Mouse (Mus musculus) lung, postnatal 0 days (tissue): ENCODE data around the gene Cabcoco1. TPM values are rescaled to one million over a fixed set of nuclear protein-coding genes. Genes with fewer than 3 reads are reported as not detected.

Experiments
- ATAC-seq: fragments of 200-750 bp; cut with Nextera tagmentation; 2 replicates; pipeline ENCODE4 v1.8.0; 2017; ENCODE audit warnings: moderate library complexity
- DNase-seq: peaks from one replicate; pipeline ENCODE4 v3.0.0-alpha.2; 2016; ENCODE audit warnings: low spot score
- H3K27ac ChIP-seq: fragments of 300-500 bp; sonication (generic); 2 replicates; pipeline ENCODE4 v1.5.1; 2014; ENCODE audit warnings: antibody characterized with exemption, mild to moderate bottlenecking, low read length, mixed read lengths
- H3K27me3 ChIP-seq: fragments of 300-500 bp; sonication (generic); replicated peaks from 2 replicates; pipeline ENCODE4 v1.6.1; 2014; ENCODE audit warnings: low read length, mixed read lengths; ENCODE audit not compliant: insufficient read depth
- H3K36me3 ChIP-seq: fragments of 300-500 bp; sonication (generic); 2 replicates; pipeline ENCODE4 v1.6.1; 2014; ENCODE audit warnings: low read length, mixed read lengths; ENCODE audit not compliant: insufficient read depth
- H3K4me1 ChIP-seq: fragments of 300-500 bp; sonication (generic); 2 replicates; pipeline ENCODE4 v1.6.1; 2014; ENCODE audit warnings: antibody characterized with exemption, low read depth, low read length, mixed read lengths; ENCODE audit not compliant: insufficient read depth
- H3K4me2 ChIP-seq: fragments of 300-500 bp; sonication (generic); replicated peaks from 2 replicates; pipeline ENCODE4 v1.6.1; 2014; ENCODE audit warnings: low read depth, mild to moderate bottlenecking, low read length, moderate library complexity, mixed read lengths
- H3K4me3 ChIP-seq: fragments of 300-500 bp; sonication (generic); 2 replicates; pipeline ENCODE4 v1.5.1; 2014; ENCODE audit warnings: low read depth, low read length
- H3K9ac ChIP-seq: fragments of 300-500 bp; sonication (generic); replicated peaks from 2 replicates; pipeline ENCODE4 v1.6.1; 2014; ENCODE audit warnings: low read depth, mild to moderate bottlenecking
- H3K9me3 ChIP-seq: fragments of 300-500 bp; sonication (generic); 2 replicates; pipeline ENCODE4 v1.6.1; 2016; ENCODE audit warnings: low read length, mixed read lengths
- CTCF ChIP-seq: IDR thresholded peaks from 2 replicates; pipeline ENCODE4 v1.5.1; 2016; ENCODE audit warnings: antibody characterized with exemption, mild to moderate bottlenecking
- EP300 ChIP-seq: IDR thresholded peaks from 2 replicates; pipeline ENCODE4 v1.6.1; 2016; ENCODE audit warnings: antibody characterized with exemption, mild to moderate bottlenecking, control low read depth
- WGBS: fragments of 180-500 bp; shearing (Covaris S2); extraction: QIAGEN DNeasy Blood & Tissue Kit; methylation state at CpG from one replicate; pipeline ENCODE4 v1.1.7; 2014; 5-methylcytosine and 5-hydroxymethylcytosine counted together
- polyA plus RNA-seq: library from polyadenylated mRNA; unstranded; fragments of >200 nt; fragmentation: Nextera tagmentation; extraction: Ambion mirVana; gene quantifications from 2 replicates; pipeline ENCODE4 v1.2.1, GENCODE M21; 2015

Cabcoco1 gene
- polyA plus RNA-seq, 1 experiment from 2014 or later: 11.2 TPM

- H3K27me3 ChIP-seq: no peaks in the 10 kb centered on the region
- H3K9me3 ChIP-seq: no peaks in the 10 kb centered on the region
- no peak overlapping the region for H3K4me2 ChIP-seq
- DNase-seq (peak; percentile 51), ATAC-seq (no peak; the same call in 1 of the 2 replicates)
- TF ChIP-seq EP300 (no peak; the same call in 1 of the 2 replicates), CTCF (no peak)
- H3K4me1 ChIP-seq: peaks cover 6% of the 10 kb centered on the region; the same call in 1 of the 2 replicates
- H3K27ac ChIP-seq: no peak overlapping the region
- no peaks in the 10 kb centered on the region for H3K36me3 ChIP-seq
- H3K9ac ChIP-seq: no peak overlapping the region
- whole genome bisulfite sequencing: 43% methylated on average over 3 of the region's 3 CpGs
- no peak overlapping the region for H3K4me3 ChIP-seq
These were observed 1.4 kb upstream of the Cabcoco1 start for GRCm38 (mm10) chr10:68543107-68543506.

DNA sequence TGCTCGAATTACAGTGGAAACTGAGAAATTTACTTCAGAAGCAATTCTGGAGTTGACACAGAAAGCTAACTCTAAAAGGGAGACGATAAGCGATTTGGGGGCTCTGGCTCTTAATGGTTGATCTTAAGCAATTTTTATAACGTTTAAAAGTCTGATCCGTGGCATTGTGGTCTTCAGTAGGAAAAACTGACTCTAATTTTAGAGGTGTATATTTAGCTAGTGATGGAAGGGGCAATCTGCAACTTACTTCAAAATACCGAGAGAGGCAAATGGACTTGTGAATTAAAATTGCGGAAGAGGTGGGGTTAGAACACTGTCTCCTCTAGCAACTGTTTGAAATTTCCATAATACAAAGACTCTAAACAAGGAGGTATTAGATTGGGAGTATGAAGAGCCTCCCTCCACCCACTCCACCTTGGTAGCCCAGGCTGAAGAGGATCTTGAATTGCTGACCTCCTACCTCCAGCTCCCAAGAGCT is 286 bp upstream of the Cabcoco1 start:
- 32% methylated on average over 7 of the region's 7 CpGs for WGBS
- H3K27me3 ChIP-seq: no peaks in the 10 kb centered on the region
- peak overlapping the region; percentile 38 for H3K4me3 ChIP-seq
- H3K4me1 ChIP-seq: peaks cover 9% of the 10 kb centered on the region; the same call in 1 of the 2 replicates
- TF ChIP-seq CTCF (no peak), EP300 (no peak)
- ATAC-seq (no peak), DNase-seq (no peak)
- peak overlapping the region; percentile 54 for H3K4me2 ChIP-seq
- H3K9me3 ChIP-seq: no peaks in the 10 kb centered on the region
- H3K36me3 ChIP-seq: no peaks in the 10 kb centered on the region
- peak overlapping the region; percentile 34; the same call in 1 of the 2 replicates for H3K27ac ChIP-seq
- H3K9ac ChIP-seq: peak overlapping the region; percentile 27; the same call in 1 of the 2 replicates

DNA sequence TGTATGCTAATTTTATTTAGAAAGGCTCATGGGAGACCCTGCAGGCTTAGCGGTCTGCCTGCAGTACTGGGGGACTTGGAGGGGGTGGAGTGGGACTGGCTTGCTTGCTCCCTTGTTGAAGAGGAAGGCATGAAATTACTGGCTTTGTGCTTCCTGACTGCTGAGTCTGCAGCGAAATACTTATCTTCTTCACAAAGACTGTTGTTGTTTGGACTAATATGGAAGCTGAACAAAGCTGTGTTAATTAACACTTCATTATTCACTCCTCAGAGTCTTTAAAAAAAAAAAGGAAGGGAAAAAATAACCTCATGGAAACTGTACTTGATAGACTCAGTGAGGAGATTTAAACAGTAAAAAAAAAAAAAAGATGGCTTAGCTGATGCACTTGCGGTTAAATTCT is 1.1 kb downstream of the Cabcoco1 start:
- 39% methylated on average over 3 of the region's 3 CpGs for WGBS
- H3K36me3 ChIP-seq: no peaks in the 10 kb centered on the region
- H3K9me3 ChIP-seq: no peaks in the 10 kb centered on the region
- peaks cover 9% of the 10 kb centered on the region; the same call in 1 of the 2 replicates for H3K4me1 ChIP-seq
- no peak overlapping the region for H3K9ac ChIP-seq
- H3K4me2 ChIP-seq: no peak overlapping the region
- H3K27me3 ChIP-seq: no peaks in the 10 kb centered on the region
- TF ChIP-seq CTCF: no peak
- TF ChIP-seq EP300: no peak
- H3K4me3 ChIP-seq: no peak overlapping the region
- ATAC-seq (no peak), DNase-seq (no peak)
- no peak overlapping the region for H3K27ac ChIP-seq

DNA sequence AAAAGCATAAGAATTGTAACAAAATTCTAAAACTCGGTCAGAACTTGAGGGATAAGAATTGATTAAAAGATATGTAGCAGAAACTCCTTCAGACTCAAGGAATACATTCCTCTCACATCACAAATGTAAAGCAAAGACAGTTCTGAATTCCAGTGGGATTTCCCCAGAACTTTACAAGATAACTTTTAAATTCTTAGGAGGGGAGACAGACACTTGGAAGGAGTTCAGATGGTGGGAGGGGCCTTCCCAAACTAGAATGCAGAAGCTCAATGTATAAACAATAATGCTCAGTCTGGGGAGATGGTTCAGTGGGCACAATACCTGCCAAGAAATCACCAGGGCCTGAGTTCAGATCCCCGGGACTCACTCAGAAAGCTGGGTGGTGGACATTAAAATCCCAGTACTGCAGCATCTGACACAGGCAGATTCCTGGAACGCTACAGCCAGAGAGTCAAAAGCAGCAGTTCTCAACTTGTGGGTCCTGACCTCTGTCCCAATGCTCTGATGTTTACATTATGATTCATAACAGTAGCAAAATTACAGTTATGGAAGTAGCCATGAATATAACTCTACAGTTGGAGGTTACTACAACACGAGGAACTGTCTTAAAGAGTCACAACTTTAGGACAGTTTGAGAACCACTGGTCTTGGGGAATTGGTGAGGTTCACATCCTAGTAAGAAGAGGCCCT is 4.3 kb downstream of the Cabcoco1 start:
- Histone ChIP-seq H3K27me3 (no peaks in the 10 kb centered on the region), H3K9me3 (no peaks in the 10 kb centered on the region), H3K36me3 (no peaks in the 10 kb centered on the region), H3K4me3 (no peak overlapping the region), H3K27ac (no peak overlapping the region), H3K4me1 (peaks cover 6% of the 10 kb centered on the region; the same call in 1 of the 2 replicates), H3K9ac (no peak overlapping the region), H3K4me2 (no peak overlapping the region)
- ATAC-seq: peak; percentile 43; the same call in 1 of the 2 replicates
- 27% methylated on average over 4 of the region's 4 CpGs for WGBS
- peak; percentile 59 for DNase-seq
- no peak for TF ChIP-seq EP300
- TF ChIP-seq CTCF: no peak

DNA sequence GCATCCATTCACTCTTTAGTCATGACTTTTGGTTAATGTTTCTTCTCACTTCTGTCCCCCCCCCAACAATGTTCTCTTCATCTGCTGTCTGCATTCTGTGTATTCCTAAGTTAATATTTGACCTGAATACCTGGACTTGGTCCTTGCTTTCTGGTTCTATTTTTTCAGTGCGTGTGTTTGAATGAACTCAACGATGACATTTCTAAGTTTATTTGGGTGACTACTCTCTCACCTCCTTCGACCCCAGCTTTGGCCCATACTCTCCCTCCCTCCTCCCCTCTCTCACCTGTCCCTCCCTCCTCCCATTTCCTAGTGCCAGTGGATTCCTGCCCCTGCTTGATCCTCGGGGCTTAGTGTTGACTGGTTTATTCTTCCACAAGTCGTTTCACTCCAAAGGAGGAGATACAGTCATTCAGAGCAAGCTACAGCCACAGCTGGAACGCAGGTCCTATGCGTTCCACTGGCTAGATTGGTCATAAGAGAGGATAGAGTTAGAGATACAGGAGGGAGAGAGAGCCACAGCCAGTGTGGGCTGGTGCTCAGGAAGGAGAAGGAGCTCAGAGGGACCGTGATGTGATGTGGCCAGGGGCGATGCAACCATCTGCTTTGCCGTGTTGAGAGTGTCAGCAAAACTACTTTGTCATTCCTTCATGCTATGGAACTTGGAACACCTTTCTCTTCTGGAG is 12.2 kb downstream of the Cabcoco1 start:
- H3K27me3 ChIP-seq: no peaks in the 10 kb centered on the region
- H3K9ac ChIP-seq: no peak overlapping the region
- 73% methylated on average over 10 of the region's 10 CpGs for WGBS
- H3K4me1 ChIP-seq: no peaks in the 10 kb centered on the region; the same call in 1 of the 2 replicates
- ATAC-seq: no peak
- H3K4me2 ChIP-seq: no peak overlapping the region
- TF ChIP-seq CTCF (no peak), EP300 (no peak)
- no peaks in the 10 kb centered on the region for H3K36me3 ChIP-seq
- H3K4me3 ChIP-seq: no peak overlapping the region
- H3K9me3 ChIP-seq: no peaks in the 10 kb centered on the region
- no peak overlapping the region for H3K27ac ChIP-seq
- DNase-seq: no peak

GRCm38 (mm10) chr10:68528958-68529357 is 12.7 kb downstream of the Cabcoco1 start:
- H3K4me1 ChIP-seq: no peaks in the 10 kb centered on the region; the same call in 1 of the 2 replicates
- ATAC-seq (no peak), DNase-seq (no peak)
- H3K9me3 ChIP-seq: no peaks in the 10 kb centered on the region
- no peaks in the 10 kb centered on the region for H3K27me3 ChIP-seq
- H3K27ac ChIP-seq: no peak overlapping the region
- H3K4me3 ChIP-seq: no peak overlapping the region
- H3K4me2 ChIP-seq: no peak overlapping the region
- no peak overlapping the region for H3K9ac ChIP-seq
- TF ChIP-seq CTCF (no peak), EP300 (no peak)
- 49% methylated on average over 8 of the region's 8 CpGs for WGBS
- H3K36me3 ChIP-seq: no peaks in the 10 kb centered on the region
